Mouse (Mus musculus) heart, embryonic 15.5 days (tissue): ENCODE results near the gene Trnt1. TPM values are rescaled to one million over a fixed set of nuclear protein-coding genes. Genes with fewer than 3 reads are reported as not detected.

Experiments
- ATAC-seq: fragments of 200-750 bp; cut with Nextera tagmentation; replicated peaks from 2 replicates; pipeline ENCODE4 v1.8.0; 2017; ENCODE audit warnings: low read depth, moderate TSS enrichment; ENCODE audit not compliant: insufficient number of reproducible peaks, insufficient read depth, low FRiP score
- H3K27ac ChIP-seq: fragments of 300-500 bp; sonication (generic); 2 replicates; pipeline ENCODE4 v1.5.1; 2015; ENCODE audit warnings: mild to moderate bottlenecking, inconsistent platforms
- H3K27me3 ChIP-seq: fragments of 300-500 bp; sonication (generic); 2 replicates; pipeline ENCODE4 v1.6.1; 2015; ENCODE audit warnings: inconsistent platforms
- H3K36me3 ChIP-seq: fragments of 300-500 bp; sonication (generic); 2 replicates; pipeline ENCODE4 v1.6.1; 2015; ENCODE audit warnings: mild to moderate bottlenecking, inconsistent platforms
- H3K4me1 ChIP-seq: fragments of 300-500 bp; sonication (generic); replicated peaks from 2 replicates; pipeline ENCODE4 v1.6.1; 2015; ENCODE audit warnings: inconsistent platforms
- H3K4me2 ChIP-seq: fragments of 300-500 bp; sonication (generic); 2 replicates; pipeline ENCODE4 v1.6.1; 2015; ENCODE audit warnings: inconsistent platforms, mild to moderate bottlenecking, moderate library complexity
- H3K4me3 ChIP-seq: fragments of 300-500 bp; sonication (generic); 2 replicates; pipeline ENCODE4 v1.5.1; 2015; ENCODE audit warnings: mild to moderate bottlenecking, inconsistent platforms
- H3K9ac ChIP-seq: fragments of 300-500 bp; sonication (generic); 2 replicates; pipeline ENCODE4 v1.6.1; 2015; ENCODE audit warnings: mild to moderate bottlenecking, inconsistent platforms
- H3K9me3 ChIP-seq: fragments of 300-500 bp; sonication (generic); replicated peaks from 2 replicates; pipeline ENCODE4 v1.6.1; 2016; ENCODE audit warnings: inconsistent platforms
- WGBS: fragments of 180-500 bp; shearing (Covaris S2); methylation state at CpG from one replicate; pipeline ENCODE4 v1.1.7; 2015; ENCODE audit warnings: mixed read lengths; 5-methylcytosine and 5-hydroxymethylcytosine counted together
- polyA plus RNA-seq: library from polyadenylated mRNA; unstranded; fragments of >200 nt; fragmentation: Nextera tagmentation; extraction: Ambion mirVana; gene quantifications from 2 replicates; pipeline ENCODE4 v1.2.1, GENCODE M21; 2015

Gene Trnt1
- polyA plus RNA-seq, 1 experiment from 2014 or later: 40.9 TPM

GRCm38 (mm10) chr6:106820566-106820965, 51.6 kb downstream of the Trnt1 start:
- Histone ChIP-seq H3K4me3 (no peak overlapping the region), H3K36me3 (no peaks in the 10 kb centered on the region), H3K27ac (no peak overlapping the region), H3K4me1 (no peaks in the 10 kb centered on the region), H3K9me3 (no peaks in the 10 kb centered on the region), H3K4me2 (no peak overlapping the region), H3K27me3 (no peaks in the 10 kb centered on the region), H3K9ac (no peak overlapping the region)
- no peak for ATAC-seq

GRCm38 (mm10) chr6:106822329-106822728, 53.4 kb downstream of the Trnt1 start:
- no peak overlapping the region for H3K27ac ChIP-seq
- WGBS: 49% methylated on average over 1 of the region's 1 CpGs
- no peaks in the 10 kb centered on the region for H3K36me3 ChIP-seq
- no peak overlapping the region for H3K9ac ChIP-seq
- no peaks in the 10 kb centered on the region for H3K9me3 ChIP-seq
- no peak overlapping the region for H3K4me2 ChIP-seq
- H3K27me3 ChIP-seq: no peaks in the 10 kb centered on the region
- no peak overlapping the region for H3K4me3 ChIP-seq
- no peaks in the 10 kb centered on the region for H3K4me1 ChIP-seq
- no peak for ATAC-seq

Other genes starting within 250 kb of the Trnt1 start
- 0.56 TPM in 1 of 2 replicates, not detected in the other for gene Il5ra, start 20.1 kb upstream of the Trnt1 start, polyA plus RNA-seq
- 29.4 and 34.4 TPM in 2 replicates for gene Crbn, start 31.0 kb downstream of the Trnt1 start, polyA plus RNA-seq